Mouse (Mus musculus) myocyte (in vitro differentiated cells): Measurements from ENCODE around the gene Hs6st3.

Source experiments
- E2F4 ChIP-seq: IDR thresholded peaks from one replicate; pipeline ENCODE4 v1.6.1; 2011; ENCODE audit warnings: mild to moderate bottlenecking, control low read depth, moderate library complexity; ENCODE audit not compliant: insufficient read depth
- MAX ChIP-seq: IDR thresholded peaks from one replicate; pipeline ENCODE4 v1.6.1; 2011; ENCODE audit warnings: low read depth, mild to moderate bottlenecking, control low read depth
- POLR2A ChIP-seq: IDR thresholded peaks from one replicate; pipeline ENCODE4 v1.6.1; 2011; ENCODE audit warnings: low read depth, mild to moderate bottlenecking, control low read depth, moderate library complexity; ENCODE audit not compliant: insufficient read length
- POLR2AphosphoS2 ChIP-seq: IDR thresholded peaks from one replicate; pipeline ENCODE4 v1.6.1; 2011; ENCODE audit warnings: low read depth, control low read depth; ENCODE audit not compliant: insufficient read length
- TCF12 ChIP-seq: IDR thresholded peaks from one replicate; pipeline ENCODE4 v1.6.1; 2011; ENCODE audit warnings: mild to moderate bottlenecking, control low read depth; ENCODE audit not compliant: poor library complexity, insufficient read depth, severe bottlenecking

DNA sequence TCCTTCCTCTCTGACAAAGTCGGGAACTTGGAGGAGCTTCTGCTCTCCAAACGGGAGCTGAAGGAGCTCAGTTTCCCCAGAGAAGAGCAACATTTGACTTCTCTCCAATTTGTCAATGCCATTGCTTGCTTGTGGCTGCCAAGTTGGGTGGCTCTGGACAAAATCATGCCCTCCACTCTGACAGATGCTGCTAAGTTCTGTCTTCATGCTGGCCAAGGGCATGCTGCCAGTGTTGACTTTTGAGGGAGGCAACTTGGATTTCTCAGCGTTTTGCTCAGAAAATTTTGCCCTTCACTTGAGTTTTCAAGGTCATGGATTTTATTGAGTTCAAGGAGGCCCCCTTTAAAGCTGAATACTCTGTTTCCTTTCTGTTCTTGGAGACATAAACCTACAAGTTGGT is 406.5 kb downstream of the Hs6st3 start:
- no peak for TF ChIP-seq MAX
- no peak for TF ChIP-seq POLR2A
- TF ChIP-seq POLR2AphosphoS2, result no peak
- no peak for TF ChIP-seq E2F4
- no peak for TF ChIP-seq TCF12
